Mouse (Mus musculus) thymus, postnatal 36 days (tissue): ENCODE measurements around the gene Napepld.
"Not testable (repeated sequence)": the region's sequence is repeated elsewhere in the genome, so short reads cannot be mapped to it uniquely, and the experiment has no call there.

Source experiments
- DNase-seq, 2 experiments: peaks; one replicate each; pipeline ENCODE4 v3.0.0; 2022; ENCODE audit warnings: mixed read lengths in 2 of 2

The Napepld gene

DNA sequence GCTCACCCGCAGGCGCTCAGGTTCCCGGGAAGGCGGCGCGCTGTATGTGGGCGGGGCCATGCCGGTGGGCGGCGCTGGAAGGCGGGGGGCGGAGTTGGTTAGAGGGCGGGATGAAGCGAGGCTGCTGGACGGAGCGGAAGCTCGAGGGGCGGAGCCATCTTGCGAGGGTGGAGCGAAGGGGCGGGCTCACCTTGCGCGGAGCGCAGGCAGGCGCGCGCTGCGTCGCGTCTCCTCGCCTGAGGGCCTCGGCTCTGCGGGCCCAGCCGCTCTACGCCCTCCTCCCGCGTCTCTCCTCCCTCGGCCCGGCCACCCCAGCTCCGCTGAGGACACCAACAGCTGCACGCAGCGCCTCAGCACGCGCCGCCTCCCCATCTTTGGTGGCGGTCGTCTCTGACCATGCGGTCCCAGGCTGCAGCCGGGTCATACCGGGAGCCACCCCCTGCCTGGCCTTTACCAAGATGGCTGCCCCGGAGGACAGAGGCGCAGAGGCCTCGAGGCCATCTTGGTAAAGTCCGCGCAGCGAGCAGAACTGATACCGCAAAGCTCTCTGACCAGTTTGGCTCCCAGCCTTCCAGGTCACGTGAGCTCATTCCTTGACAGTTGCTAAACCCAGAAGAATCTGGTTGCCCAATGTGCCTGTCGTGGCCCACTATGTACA, at the start of gene Napepld:
Gene Napepld (minus strand): TSS at position 46 of the 658 bp plus-strand sequence.
- peak; percentile 99 to 100 for DNase-seq

GRCm38 (mm10) chr5:21745966-21746365, 44.8 kb upstream of the Napepld start:
- no peak for DNase-seq

DNA sequence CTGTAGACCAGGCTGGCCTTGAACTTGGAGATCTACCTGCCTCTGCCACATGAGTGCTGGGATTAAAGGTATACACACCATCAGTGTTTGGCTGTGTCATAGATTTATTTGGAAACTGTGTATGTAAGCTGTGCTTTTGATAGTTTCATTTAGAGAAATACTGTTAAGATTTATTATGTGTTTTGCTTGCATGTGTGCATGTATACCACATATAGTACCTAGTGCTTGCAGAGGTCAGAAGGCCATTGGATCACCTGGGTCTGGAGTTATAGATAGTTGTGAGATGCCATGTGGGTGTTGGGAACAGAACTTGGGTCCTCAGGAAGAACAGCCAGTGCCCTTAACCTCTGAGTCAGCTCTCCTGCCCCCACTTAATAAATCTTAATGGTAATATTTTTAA, 43.5 kb upstream of the Napepld start:
- DNase-seq = no peak

- no peak for DNase-seq
These were observed 42.4 kb upstream of the Napepld start for GRCm38 (mm10) chr5:21743606-21744005.

GRCm38 (mm10) chr5:21739881-21740280, 38.7 kb upstream of the Napepld start:
- DNase-seq = no peak

DNA sequence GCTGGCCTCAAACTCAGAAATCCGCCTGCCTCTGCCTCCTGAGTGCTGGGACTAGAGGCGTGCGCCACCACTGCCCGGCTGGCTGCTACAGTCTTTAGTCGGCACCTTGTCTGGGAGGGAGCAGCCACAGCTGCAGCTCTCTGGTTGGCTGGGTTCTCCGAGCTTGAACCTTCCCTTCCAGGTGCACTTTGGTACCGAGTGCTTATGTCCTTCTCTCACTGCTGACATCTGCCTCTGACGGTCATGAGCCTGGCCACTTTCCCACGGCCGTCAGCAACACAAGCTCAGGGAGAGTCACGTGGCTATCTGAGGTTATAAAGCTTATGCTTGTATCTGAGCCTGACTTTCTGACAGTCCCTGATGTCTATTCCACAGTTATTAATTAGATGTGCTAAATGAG, 37.9 kb upstream of the Napepld start:
- DNase-seq = no peak

GRCm38 (mm10) chr5:21737620-21738019, 36.4 kb upstream of the Napepld start:
- DNase-seq = no peak

- peak; percentile 86 to 87 for DNase-seq
These were observed 35.9 kb upstream of the Napepld start, which contains the start of gene Pmpcb for GRCm38 (mm10) chr5:21736956-21737585. TSS of gene Pmpcb (plus strand) at chr5:21737141.

- DNase-seq = no peak
These were observed 34.9 kb upstream of the Napepld start for GRCm38 (mm10) chr5:21736046-21736445.

GRCm38 (mm10) chr5:21735584-21735983, 34.4 kb upstream of the Napepld start:
- DNase-seq = peak; percentile 75 to 77

- DNase-seq = no peak
These were observed 33.9 kb upstream of the Napepld start for GRCm38 (mm10) chr5:21735100-21735499.

DNA sequence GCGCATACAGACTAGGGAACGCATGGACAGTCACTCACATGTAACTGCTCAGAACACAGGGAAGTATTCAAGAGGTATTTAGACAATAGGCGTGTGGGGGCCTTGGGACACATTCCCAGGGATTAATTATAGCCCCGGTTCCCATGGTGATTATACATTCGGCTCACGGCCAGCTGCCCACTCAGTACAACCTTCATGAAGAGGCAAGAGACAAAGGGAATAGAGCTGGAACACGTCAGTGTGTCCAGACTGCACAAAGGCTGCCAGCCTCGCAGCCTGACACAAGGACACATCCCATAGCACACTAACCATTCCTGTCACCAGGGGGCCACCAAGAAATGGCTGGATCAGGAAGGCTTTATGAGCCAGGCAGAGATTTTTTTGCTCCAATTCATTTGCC, 31.7 kb upstream of the Napepld start:
- no peak for DNase-seq

DNA sequence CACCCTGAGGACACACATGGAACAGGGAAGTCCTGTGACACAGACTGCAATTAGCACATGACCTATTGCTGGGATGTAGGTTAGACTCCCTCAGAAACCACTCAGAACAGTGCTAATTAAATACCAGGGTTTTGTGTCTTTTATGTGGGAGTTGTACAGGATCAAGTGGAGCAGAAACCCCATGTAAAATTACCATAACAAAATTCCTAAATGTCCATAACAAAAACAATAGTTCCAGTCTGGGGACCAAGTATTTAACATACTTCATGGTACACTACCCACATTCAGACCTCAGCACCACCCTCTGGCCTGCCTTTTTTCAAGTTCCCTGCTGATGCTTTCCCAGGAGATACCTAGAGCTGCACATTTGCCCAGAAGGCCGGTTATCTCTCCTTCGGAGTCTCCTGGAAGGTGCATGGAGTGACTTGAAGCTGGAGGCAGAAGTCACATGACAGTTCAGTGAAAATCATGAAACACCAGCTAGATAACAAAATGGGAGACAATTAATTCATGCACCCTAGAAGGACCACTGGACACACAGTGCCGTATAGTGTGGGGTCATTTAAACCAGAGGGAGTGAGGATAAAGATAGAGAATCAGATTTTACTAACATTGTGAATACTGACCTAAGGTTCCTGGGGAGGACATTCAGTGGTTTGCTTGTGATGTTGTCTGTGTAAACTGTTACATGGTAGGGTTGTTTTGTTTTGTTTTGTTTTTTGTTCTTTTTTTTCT, 31.1 kb upstream of the Napepld start:
- no peak for DNase-seq

- DNase-seq = no peak
These were observed 27.9 kb upstream of the Napepld start for GRCm38 (mm10) chr5:21729107-21729506.

DNA sequence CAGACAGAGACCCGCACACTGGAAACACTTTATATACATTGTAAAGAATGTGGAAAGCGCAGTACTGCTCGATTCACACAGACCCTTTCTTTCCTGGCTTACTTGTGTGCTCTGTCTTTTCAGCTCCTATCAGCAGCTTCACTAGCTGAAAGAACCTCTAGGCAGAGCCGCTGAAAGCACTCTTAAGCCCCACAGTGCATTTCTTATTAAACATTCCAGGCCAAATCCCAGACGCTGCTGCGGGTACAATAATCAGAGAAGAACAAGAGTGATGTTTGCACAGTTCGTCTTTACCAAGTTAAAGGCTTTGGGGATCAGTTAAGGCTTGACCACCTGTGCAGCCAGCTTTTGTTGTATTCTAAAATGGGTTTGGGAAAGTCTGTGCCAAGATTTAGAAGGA, 23.7 kb upstream of the Napepld start:
- no peak for DNase-seq

DNA sequence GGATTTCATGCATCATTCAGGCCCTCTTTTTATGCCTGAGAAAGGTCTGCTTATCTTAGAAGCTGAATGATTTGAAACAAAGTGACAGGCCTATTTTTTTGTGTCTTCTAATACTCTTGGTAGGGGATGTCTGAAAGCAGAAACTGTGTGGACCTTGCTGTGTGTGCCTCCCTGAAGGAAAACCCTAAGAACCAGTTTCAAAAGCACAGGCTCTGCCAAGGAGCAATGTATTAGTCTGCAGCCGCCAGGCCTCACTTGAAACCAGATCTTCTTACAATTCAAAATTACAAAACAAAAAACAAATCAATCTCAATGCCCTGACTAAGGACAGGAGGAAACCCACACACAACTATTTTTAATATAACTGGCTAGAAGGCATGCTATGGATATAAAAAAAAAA, 23.2 kb upstream of the Napepld start:
- DNase-seq = no peak

DNA sequence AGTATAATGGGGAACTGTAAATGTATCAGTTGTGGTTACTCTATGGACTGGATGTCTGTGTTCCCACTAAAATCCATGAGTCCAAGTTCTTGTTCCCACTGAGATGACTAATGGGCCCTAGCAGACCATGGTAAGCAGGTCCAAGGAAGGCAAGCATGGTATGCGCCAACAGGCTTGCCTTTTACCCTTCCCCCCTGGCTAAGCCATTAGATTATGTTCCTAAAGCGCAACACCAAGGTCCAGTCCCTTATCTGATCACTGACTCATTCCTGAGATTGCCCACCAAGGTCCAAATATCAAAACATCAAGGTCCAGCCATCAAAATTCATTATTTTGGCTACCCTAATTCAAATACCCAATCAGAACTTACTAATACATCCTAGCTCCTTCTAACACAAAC, 18.0 kb upstream of the Napepld start:
- no peak for DNase-seq

DNA sequence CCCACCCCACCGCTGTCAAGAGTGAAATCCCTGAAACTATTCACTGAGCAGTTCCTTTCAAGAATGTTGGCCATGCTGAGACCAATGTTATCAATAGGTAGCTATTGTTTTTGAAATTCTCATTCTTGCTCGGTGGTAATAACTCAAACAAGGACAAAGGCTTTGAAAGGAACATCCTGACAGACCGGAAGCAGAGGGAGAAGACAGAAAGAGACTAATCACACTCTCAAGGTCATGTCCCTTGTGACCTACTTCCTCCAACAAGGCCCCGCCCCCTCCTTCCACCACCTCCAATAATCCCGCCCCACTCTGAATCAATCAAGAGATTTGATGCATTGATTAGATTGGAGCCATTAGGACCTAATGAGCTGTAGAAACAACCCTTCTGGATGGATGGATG, 17.4 kb upstream of the Napepld start:
- DNase-seq = no peak

GRCm38 (mm10) chr5:21717165-21717715, 16.0 kb upstream of the Napepld start:
- DNase-seq = no peak

DNA sequence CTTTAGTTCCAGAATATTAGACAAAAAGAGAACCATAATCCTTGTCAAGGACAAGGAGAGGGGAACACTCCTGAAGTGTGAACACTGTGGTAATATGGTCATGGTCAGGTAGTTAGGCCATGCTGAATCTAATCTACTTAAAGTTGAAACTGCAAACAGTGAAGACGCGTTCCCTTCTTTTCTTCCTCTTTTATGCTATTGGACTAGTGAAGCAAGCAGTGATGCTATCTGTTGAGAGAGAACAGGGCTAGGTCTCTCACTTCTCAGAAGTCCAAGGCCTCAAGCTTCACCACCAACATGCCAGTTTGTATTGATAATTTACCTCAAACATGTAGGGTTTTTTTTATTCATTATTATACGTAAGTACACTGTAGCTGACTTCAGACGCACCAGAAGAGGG, 13.3 kb upstream of the Napepld start:
- no peak for DNase-seq

- DNase-seq = no peak
These were observed 11.0 kb upstream of the Napepld start for GRCm38 (mm10) chr5:21712127-21712715.

GRCm38 (mm10) chr5:21708011-21708410, 6.8 kb upstream of the Napepld start:
- not testable (repeated sequence) for DNase-seq

DNA sequence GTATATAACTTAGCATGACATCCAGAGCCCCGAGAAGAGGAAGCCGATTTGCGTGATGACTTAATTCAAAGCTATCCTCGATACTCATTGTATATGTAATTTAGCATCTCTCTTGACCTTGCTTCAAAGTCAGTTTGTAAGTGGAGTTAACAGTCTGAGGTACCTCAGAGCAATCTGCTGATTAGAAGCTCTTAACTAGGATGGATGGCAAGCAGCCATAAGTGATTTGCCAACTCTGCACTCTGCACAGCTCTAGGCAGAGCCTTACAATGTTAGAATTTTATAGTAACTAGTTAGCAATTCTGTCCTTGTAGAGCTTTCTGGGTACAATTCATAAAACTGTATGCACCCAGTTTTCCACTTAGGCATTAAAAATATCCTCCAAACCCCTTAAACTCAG, 5.3 kb upstream of the Napepld start:
- no peak for DNase-seq
